Mouse (Mus musculus): ENCODE data around the gene Ech1.

- no peak for TF ChIP-seq CTCF (IDR thresholded peaks at IDR 0.05; ENCODE audit: low read depth)
- TF ChIP-seq EP300 (IDR thresholded peaks at IDR 0.05; ENCODE audit: low read depth) = no peak
Measured at GRCm38 (mm10) chr7:28787884-28788283, 37.1 kb upstream of the Ech1 start.

All from heart, postnatal 0 days (tissue).